Mouse (Mus musculus) spleen, adult 18-20 months (tissue): ENCODE data around the gene Wipf2.

Source experiments
- DNase-seq, 2 experiments: peaks; one replicate each; pipeline ENCODE4 v3.0.0; 2022; ENCODE audit warnings: mixed read lengths in 2 of 2

The Wipf2 gene

GRCm38 (mm10) chr11:98854659-98855058 lies 8.8 kb upstream of the Wipf2 start:
- no peak for DNase-seq

GRCm38 (mm10) chr11:98858759-98859731 lies 4.4 kb upstream of the Wipf2 start:
- DNase-seq, result peak; percentile 47 to 79

DNA sequence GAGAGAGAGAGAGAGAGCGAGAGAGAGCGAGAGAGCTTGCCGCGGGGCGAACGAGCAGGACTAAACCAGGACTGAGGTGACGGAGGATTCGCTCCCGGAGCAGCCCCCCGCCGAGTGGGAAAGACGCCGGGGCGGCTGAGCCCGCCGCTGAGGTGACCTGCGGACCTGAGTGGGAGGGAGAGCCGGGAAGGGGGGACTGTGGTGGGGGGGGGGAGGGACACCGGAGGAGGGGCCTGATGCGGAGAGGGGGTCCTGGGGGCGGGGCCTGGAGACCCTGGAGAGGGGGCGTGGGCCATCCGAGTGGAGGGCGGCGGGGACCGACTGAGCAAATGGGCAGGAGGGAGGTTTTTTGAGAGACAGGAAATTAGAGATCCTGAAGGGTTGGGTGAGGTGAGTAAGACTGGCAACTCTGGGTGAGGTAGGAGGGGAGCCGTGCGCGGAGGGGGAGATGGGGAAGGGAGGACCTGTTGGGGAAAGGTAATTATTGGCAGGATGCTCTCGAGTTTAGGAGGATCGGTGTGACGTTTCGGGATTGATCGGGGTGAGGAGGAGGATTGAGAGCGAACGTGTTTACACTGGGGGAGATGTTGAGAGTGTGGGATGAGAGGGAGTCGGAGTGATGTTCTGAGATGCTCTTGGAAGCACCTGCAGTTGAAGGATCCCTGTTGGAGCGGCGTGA lies 452 bp downstream of the Wipf2 start:
- no peak for DNase-seq

GRCm38 (mm10) chr11:98867293-98867692 lies 3.9 kb downstream of the Wipf2 start:
- DNase-seq, result no peak

- DNase-seq, result no peak
Observed at GRCm38 (mm10) chr11:98869906-98870305, 6.5 kb downstream of the Wipf2 start.

DNA sequence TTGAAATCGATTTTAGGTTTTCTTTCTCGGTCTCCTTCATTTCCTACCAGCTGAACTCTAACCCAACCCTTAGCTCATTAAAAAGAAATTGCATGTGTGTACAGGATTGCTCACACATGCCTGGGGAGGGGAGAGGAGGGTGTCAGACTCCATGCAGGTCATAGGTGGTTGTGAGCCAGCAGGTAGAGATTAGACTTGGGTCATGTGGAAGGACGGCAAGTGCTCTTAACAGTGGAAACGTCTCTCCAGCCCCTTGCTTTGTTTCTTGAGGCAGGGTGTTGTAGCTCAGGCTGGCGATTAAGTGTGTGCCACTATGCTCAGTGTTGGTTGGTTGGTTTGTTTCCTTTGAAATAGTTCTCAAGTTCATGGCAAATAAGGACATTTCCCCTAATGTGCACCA lies 7.4 kb downstream of the Wipf2 start:
- DNase-seq, result no peak

DNA sequence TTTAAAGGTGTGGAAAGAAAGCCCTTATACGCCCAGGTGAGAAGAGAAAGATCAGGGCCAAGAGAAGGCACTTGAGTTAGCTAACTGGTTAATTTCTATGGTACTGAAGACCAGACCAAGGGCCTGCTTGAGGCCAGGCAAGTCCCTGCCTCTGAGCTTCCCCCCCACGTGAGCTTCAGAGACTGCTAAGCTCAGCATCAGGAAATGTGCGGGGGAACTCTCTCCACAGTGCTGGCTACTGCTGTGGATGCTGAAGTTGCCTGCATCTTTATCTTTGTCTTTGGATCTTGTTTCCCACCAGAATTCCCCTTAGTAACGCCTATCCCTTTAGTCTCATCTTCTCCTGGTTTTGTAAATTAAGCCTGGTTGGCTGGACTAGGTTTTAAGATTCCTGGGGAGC lies 8.0 kb downstream of the Wipf2 start:
- DNase-seq, result no peak

- DNase-seq, result no peak
Observed at GRCm38 (mm10) chr11:98872040-98872439, 8.6 kb downstream of the Wipf2 start.

DNA sequence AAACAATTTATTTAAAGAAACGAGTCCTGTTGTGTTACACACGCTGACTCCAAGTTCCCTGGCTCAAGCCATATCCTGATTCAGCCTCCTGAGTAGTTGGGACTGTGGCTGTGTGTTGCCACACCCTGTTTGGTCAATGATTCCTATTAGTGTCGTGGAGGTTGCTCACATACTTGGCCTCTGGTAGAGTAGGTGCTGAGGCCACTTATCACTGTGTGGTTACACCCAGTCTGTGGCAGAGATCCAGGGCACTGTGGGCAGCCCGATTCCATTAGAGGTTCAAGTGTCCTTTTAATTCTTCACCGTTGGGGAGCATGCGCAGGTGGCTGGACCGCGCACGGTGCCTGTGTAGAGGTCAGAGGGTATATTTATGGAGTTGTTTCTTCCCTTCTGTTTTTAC lies 10.5 kb downstream of the Wipf2 start:
- DNase-seq, result no peak

- no peak for DNase-seq
Observed at GRCm38 (mm10) chr11:98877001-98877400, 13.6 kb downstream of the Wipf2 start.

DNA sequence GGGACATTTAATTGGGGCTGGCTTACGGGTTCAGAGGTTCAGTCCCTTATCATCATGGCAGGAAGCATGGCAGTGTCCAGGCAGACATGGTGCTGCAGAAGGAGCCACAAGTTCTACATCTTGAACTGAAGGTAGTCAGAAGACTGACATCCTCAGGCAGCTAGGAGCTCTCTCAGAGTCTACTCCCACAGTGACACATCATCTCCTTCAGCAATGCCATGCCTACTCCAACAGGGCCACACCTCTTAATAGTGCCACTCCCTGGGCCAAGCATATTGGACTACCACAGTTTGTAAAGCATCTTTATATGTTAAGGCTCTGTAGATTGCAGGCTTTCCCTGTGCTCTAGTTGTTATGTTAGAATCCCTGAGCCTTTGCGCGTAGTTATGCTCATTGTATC lies 24.3 kb downstream of the Wipf2 start:
- no peak for DNase-seq

DNA sequence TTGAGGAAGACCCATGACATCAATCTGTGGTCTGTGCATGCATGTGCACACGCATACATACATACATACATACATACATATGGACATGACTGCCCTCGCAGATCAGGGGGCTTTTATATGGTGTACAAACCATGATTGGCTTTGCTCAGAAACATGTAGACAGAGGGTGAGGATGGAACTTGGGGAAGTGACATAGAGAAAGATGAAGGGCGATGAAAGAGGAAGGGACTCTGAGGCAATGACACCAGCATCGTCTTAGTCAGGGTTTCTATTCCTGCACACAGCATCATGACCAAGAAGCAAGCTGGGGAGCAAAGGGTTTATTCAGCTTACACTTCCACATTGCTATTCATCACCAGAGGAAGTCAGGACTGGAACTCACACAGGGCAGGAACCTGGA lies 25.6 kb downstream of the Wipf2 start:
- DNase-seq, result no peak

GRCm38 (mm10) chr11:98889977-98890376 lies 26.5 kb downstream of the Wipf2 start:
- DNase-seq, result no peak

DNA sequence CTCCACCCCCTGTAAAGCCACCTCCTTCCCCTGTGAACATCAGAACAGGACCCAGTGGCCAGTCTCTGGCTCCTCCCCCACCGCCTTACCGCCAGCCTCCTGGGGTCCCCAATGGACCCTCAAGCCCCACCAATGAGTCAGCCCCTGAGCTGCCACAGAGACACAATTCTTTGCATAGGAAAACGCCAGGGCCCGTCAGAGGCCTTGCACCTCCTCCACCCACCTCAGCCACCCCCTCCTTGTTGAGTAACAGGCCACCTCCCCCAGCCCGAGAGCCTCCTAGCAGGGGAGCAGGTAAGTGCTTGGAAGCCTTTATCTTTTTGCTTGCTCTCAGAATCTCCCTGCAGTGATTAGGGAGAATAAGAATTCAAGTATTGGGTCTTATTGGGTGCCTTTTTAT lies 29.0 kb downstream of the Wipf2 start:
- DNase-seq, result no peak

GRCm38 (mm10) chr11:98900529-98901125 lies 37.2 kb downstream of the Wipf2 start:
- DNase-seq, result no peak

- no peak for DNase-seq
Observed at GRCm38 (mm10) chr11:98902621-98903245, 39.3 kb downstream of the Wipf2 start.

DNA sequence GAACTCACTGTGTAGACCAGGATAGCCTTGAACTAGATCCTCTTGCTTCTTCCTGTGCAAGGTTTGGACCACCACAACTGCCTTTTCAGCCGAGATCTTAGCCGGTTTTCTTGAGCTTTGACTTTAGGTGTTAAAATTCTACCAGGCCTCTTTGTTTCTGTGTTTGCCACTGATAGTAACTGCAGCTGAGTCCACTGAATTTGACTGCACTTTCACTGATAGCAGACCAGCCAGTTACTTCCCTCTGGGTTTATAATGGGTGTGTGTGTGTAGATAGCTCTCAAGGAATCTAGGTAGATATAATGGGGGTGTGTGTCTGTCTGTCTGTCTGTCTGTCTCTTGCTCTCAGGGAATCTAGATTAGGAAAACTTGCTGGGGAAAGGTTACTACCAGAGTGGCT lies 41.1 kb downstream of the Wipf2 start:
- no peak for DNase-seq

DNA sequence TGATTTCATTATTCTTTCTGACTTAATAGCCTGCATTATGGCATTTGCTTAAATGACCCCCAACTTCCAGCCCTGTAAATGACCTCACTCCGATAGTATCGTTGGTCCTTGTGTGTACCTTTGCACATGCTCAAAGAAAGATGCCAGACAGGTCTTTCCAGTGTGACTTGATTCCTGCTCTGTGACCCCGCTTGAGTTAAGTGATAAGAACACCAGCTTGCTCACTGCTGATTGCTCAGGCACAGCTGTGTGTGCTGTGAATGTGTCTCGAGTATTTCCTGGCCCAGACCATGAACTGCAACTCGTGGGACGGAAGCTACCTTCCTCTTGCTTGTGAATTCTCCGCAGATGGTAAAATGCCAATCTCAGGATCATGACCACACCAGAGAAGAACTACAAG lies 41.6 kb downstream of the Wipf2 start:
- DNase-seq, result no peak

DNA sequence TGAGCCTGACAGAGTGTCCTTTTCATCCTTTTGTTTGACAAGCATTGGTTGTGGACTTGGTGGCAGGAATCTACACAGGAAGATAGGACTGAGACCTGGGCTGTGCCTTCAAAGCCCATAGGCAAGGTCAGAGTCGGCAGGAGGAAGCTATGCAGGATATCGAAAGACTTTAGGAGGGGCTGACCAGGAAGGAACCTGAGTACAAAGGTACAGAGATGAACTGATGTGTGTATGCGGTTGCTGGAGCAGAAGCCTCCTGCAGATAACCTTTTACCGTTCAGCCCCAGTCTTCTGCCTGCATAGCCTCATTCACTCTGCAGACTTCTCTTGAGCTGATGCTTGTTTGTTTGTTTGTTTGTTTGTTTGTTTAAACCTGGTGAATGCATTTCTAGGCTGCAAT lies 42.1 kb downstream of the Wipf2 start:
- no peak for DNase-seq

GRCm38 (mm10) chr11:98907063-98907436 lies 43.6 kb downstream of the Wipf2 start:
- no peak for DNase-seq

DNA sequence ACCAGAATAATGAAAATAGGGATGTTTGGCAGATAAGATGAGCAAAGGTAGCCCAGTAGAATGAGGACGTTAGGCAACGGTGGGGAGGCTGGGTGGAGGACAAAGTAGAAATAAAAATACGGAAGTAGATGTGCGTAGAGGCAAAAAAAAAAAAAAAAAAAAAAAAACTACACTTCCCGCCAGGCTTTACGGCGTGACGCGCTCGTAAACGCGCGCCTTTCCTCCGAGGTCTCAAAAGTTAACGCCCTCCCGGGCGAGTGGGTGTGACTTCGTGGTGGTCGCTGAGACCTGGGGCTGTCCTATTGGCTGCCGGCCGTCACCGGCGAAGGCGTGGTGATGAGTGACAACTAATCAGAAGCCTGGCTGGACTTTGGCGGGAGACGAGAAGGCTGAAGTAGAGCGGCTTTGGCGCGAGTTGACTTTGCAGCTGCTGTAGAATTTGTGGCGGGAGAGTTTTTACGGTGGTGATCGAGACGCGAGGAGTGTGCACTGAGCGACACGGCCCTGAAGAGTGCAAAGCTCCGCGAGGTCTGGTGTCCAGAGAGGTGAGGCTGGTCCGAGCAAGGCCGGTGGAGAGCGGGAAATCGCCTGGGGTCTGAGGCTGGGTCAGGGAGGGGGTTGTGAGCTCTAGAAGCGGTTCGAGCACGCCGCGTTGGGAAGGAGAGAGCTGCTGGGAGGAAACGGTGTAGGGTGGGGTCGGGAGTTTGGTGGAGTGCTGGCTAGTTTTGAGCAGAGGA lies 44.2 kb downstream of the Wipf2 start, which contains the start of gene Cdc6:
Gene Cdc6 (plus strand): TSS at position 365 of the 737 bp plus-strand sequence.
- peak; percentile 89 to 91 for DNase-seq

DNA sequence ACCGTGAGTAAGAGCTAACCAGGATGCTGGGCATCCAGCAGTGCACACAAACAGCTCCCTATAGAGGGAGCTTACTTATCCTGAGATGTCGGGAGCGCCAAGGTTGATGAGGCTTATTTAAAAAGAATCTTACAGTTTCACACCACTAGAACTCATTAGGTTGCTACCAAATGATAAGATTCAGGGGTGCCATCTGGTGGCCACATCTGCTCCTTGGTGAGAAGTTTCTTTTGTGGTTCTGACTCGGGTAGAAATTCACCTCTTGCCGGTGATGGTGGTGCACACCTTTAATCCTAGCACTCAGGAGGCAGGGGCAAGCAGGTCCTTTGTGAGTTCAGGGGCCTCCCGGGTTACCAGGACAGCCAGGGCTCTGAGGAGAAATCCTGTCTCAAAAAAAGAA lies 46.2 kb downstream of the Wipf2 start:
- peak in 1 of 2 experiments; percentile 76 for DNase-seq
